Mouse (Mus musculus) adrenal gland, postnatal 14 days (tissue): ENCODE data around the gene Myof. TPM values are rescaled to one million over a fixed set of nuclear protein-coding genes. Genes with fewer than 3 reads are reported as not detected.
A peak's percentile ranks its signal among the peaks of the same experiment; 100 is the strongest.

Source experiments
- DNase-seq: peaks from one replicate; pipeline ENCODE4 v3.0.0; 2021; ENCODE audit warnings: mixed read lengths
- total RNA-seq: library from RNA; stranded (reverse); gene quantifications from 2 replicates; pipeline ENCODE4 v1.2.3, GENCODE M21; 2021

The Myof gene
- total RNA-seq, 1 experiment from 2014 or later, result 17.2 TPM

DNA sequence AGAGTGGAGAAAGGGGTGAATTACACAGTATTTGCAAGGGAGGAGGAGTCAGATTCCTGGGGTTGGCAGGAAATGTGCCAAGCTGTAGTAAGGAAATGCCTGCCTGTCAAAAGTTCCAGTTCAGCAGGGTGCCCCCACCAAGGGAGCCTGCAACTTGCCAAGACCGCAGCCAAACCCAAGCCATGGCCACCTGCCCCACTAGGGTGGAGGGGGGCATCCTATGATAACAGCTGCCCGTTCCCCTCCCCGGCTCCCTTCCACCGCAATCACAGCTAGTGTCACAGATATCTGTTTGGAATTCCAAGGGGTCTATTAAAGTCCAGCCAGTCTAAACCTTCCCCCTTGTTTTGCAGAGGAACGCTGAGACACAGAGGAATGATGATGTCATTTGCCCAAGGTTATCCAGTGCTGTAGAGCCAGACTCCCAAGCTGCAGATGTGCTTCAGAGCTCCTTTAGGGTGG, 1.1 kb downstream of the Myof start:
- DNase-seq, result peak; percentile 35

DNA sequence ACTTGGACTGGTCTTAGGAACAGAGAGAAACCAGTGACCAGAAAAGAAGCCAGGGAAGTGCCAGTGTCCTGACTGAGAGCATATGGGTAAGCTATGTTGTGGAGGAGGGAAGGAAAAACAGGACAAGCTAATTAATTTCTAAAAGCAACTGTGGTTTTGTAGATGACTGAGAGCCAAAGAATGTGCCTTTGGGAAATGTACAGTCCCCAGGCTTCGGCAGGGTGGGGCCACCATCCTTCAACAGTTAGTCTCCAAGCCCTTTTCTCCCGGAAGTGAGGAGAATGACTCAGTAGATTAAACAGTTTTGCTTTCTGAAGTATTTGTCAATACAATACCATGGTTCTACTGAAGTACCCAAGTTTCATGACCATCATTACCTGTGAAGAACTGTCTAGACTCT, 5.1 kb downstream of the Myof start:
- no peak for DNase-seq

DNA sequence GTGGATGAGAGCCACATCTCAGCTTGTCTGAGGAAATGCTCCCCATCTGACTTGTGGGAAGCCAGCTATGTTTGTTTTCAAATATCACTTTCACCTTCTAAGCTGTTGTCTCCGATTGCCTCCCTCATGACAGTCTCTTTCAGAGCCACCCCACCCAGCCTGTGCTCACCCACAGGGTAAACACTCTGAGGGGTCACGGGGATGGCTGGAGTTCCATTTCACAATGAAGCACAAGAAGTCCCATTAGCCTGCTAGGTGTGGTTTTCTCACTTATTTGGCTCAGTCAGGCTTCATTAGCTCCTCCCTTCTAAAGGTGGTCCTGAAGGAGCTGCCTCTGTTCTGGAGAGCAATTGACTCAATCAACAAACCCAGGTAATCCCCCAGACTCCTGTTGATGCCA, 7.6 kb downstream of the Myof start:
- DNase-seq, result no peak

DNA sequence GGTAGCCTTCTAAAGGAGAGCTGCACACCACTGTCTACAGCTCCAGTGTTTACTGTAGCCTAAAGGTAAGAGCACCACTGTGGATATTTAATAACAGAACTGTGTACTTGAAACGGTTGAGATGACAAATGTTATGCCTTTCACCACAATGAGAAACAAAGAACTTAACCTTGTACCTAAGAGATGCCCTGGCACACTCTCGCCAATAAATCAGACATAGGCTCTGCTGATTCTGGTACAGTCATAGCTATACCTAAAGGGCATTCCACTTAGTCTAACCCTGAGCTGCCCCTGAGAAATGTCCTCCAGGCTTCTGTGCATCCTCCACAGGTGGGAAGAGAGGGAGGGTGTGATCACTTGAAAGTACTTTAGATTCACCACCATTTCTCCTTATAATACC, 8.7 kb downstream of the Myof start:
- DNase-seq, result peak; percentile 32

DNA sequence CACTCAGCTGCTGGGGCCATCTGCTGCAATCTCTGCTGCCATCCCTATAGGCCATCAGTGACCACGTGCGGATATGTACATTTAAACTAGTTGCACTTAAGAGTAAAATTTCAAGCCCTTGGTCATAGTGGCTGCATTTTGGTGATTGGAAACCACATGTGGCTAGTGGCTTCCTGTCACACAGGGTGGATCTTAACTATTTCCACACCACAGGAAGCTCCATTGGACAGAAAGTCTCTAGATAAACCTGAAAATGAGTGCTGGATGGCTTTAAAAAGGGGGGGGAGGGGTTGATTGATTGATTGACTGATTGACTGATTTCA, 9.7 kb downstream of the Myof start:
- no peak for DNase-seq

DNA sequence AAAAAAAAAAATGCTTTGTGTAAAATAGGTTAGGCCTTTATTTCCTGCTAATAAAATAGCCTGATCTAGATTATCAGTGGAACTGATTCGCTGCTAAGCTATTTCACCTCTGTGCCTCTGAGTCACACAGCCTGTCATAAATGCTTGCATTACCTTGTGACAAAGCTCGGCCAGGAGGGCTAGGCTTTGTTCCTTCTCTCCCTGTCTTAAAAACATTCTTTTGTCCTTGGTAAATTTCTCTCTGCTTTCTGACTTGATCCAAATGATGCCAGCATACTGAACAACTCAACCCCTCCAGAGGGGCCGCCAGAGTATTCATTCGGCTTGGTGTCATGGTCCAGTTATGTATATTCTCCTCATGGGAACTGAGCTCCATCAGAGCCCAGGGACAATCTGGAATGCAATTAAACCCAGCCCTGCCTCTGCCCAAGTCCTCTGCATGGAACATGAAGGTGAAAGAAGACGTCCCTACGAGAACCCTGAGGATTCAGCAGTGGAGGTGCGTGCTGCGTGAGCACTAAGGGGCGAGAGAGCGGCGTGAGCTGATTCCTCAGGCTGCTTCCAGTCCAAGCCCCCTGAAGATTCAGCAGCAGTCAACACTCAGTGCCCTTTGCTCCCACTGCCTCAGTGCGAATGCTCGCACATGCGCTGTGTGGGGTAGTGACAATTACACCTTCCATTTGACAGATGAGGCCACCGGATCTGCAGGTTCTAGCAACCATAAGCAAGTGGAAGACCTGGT, 10.2 kb downstream of the Myof start:
- no peak for DNase-seq

DNA sequence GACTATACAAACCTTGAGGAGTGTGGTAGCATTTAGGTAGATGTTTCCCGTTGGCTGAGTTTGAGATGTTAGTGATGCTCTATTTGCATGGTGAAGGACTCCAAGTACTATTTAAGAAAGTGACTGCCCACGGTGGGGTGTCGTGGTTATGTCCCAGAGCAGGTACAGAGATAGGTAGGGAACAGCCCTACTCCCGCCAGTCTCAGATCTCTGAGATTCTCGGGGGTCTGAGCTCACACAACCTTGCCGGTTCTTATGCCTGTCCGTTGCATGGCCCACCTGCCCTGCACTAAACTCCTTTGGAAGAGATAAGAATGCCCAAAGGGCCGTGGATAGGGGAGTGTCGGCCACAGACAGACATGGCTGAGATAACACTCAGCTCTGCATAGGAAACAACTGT, 12.2 kb downstream of the Myof start:
- DNase-seq, result no peak

DNA sequence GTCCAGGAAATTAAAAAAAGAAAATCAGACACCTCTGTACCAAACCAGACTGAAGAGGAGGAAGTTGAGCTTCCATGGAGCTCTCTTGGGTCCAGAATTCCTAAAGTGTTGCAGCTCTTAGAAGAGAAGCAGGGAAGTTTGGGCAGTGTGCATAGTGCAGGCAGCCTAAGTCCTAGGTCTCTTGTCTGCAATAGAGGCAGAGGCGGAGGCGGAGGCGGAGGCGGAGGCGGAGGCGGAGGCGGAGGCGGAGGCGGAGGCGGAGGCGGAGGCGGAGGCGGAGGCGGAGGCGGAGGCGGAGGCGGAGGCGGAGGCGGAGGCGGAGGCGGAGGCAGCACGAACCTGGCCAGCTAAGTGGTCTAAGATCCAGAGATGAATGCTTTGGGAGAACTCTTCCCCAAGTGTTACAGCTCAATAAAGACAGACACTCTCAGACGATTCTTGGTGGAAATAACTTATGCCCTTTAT, 12.7 kb downstream of the Myof start:
- DNase-seq, result peak; percentile 83

DNA sequence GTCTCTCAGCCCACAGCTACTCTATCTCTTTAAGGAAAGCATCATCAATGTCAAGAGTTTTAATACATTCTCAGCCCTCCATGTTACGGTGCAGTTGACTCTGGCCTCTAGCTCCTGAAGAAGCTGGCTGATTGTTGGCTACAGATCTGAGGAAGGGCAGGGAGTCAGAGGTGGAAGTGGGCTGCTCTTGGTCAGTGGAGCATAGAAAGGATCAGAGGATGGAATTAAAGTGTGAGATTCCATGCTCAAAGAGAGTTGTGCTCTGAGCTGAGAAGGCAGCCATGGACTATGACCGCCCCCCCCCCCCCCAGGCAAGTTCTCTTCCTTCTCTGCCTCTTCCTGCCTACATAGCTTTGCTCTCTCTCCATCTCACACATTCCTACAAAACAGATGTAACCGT, 13.5 kb downstream of the Myof start:
- DNase-seq, result no peak

DNA sequence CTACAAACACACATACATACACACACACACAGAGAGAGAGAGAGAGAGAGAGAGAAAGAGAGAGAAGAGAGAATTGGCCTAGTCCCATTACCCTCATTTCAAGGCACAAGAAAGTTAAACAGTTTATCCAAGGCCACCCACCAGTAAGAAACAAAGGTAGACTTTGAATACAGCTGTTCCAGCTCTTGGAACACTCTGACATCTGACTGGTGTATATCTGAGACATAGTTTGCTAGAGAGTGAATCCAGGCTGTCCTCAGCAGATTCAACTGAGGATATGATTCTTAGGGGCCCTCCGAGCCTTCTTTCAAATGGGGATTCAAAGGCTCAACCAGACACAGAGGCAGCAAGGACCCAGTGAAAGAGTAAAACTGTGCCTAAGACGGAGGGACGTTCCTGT, 14.1 kb downstream of the Myof start:
- no peak for DNase-seq

DNA sequence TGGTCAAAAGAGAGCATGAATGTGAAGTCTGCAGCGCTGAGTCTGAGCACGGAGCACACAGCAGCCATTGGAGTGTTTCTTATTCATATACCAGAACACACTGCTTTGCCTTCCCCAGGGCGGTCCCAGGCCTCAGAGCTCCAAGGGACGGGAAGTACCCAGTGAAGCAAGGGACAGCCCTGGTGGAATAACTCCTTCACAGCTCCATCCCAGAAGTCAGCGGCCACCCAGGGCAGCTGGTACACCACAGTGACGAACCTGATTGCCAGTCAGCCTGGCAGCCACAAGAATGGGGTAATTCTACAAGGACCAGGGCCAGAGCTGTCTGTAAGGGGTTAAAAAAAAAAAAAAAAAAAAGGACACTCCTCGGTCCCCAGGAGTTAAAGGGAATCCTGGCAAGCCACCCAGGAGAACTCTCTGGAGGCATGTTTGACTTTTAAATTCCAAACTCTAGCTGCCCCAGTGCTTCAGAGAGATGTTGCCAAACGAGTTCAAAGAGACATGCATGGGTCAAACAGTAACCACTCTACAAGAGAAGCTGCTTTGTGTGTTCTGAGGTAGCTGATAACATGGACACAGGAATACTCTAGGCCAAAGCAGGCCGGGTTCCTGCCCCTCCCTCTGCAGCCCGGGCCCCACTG, 15.4 kb downstream of the Myof start:
- DNase-seq, result peak; percentile 57

DNA sequence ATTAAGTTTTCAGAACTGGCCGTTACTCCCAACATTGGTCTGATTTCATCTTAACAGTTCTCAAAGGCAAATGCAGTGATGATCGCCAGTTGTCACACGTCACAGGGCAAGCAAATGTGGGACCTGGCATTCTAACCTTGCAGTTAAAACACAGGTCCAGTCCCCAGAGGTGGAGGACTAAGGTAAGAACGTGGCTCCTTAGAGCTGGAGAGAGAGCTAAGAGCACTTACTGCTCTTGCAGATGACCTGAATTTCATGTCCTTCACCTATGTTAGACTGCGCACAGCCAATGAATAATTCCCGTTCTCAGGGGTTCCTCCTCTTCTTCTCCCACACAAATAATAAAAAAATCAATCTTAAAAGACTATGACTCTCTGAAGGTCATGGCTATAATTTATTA, 16.0 kb downstream of the Myof start:
- DNase-seq, result no peak

DNA sequence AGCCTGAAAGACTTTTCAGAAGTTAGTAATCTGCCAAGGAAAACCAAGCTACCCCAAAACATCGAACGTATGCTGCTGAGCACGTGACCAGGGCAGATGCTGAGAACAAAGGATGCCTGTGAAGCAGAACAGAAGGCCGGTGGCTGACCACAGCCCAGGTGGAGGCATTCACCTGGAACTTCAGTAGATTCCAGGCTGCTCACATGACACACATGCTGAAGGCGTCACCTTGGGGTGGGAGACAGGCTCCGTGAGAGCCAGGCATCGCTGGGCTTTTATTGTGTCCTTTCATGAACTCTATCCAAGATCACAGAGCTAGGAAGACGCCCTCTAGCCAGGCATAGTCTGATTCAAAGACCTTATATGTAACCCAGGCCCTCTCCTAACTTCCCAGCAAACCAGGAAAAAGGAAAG, 17.2 kb downstream of the Myof start:
- no peak for DNase-seq

DNA sequence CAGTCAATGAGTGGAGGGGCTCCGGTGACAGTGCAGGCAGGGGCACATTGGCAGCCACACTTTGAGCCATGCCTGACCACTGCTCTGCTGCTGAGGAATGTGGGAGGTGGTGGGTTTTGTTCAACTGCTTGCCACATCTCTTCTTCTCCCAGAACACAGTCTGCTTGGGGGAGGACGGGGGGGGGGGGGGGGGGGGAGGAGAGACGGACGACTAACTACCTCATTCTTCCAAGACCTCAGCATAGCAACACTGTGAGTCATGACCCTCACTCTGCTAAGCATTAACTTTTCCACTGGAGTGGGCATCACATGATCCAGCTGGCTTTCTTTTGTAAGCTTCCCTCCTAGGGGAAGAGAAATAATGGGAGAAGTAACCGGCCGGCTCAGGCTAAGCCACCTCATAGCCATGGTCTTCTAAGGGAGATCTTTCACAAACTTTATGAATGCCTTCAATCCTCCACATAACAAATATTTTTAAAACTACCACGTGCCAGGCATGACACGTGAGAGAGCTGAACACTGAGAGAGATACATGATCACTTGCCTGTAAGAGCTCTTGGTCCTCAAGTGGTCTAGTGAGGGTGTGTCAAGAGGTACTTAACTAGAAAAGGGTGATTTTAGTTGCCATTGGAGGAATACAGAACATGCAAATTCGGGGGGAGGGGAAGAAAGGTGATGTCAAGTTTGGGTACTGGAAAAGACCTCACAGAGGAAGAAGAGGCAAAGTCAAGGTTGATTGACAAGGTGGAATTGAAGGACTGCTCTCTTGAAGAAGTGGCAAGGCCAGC, 17.9 kb downstream of the Myof start:
- DNase-seq, result peak; percentile 47

DNA sequence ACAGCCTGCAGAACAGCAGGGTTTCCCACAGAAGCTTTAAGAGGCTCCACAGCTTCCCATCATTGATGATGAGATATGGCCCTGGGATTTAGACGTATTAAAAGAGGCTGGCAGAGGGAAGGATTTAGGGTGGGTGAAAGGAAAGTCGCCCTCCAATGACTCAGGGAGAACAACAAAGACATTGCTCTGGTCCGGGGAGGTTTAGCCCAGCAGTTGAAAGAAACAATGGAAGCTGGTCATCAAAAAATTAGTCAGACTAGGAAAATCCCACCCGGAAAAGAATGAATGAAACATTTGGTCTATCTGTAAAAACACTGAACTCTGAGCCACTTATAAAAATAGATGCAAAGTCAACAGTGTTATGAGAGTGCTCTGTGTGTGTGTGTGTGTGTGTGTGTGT, 19.8 kb downstream of the Myof start:
- no peak for DNase-seq

DNA sequence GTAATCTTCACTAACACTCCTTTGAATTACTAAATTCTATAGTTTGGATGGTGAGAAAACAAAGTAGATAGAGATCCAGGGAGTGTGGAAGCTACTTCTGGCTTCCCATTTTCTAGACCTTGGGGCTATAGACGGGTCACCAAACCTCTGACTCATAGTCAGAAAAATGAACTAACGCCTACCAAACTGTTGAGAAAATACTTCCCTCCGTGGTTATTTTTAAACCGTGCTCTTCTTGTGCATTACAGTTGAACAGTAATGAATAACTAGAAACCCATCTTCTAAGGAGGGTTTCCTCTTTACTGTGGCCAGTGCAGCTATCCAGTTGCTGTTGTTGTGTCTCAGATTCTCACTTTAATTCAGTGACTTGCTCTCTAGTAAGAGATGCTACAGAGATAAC, 20.7 kb downstream of the Myof start:
- DNase-seq, result no peak

DNA sequence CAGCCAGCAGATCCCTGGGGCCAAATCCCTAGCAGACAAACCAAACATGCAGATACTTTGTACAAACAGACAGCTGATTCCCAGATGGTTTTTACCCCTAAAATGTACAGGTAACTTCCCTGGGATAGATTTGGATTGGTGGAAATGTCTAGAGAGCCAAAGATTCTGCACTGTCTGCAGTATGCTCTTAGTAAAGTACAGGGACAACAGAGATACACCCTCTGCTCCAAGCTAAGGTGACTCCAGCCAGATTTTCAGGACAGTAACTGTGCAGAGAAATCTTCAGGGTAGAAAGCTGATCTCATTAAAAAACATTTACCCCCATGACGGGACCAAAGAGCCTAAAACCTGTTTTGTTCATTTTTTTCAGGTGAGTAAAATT, 27.5 kb downstream of the Myof start:
- DNase-seq, result no peak

DNA sequence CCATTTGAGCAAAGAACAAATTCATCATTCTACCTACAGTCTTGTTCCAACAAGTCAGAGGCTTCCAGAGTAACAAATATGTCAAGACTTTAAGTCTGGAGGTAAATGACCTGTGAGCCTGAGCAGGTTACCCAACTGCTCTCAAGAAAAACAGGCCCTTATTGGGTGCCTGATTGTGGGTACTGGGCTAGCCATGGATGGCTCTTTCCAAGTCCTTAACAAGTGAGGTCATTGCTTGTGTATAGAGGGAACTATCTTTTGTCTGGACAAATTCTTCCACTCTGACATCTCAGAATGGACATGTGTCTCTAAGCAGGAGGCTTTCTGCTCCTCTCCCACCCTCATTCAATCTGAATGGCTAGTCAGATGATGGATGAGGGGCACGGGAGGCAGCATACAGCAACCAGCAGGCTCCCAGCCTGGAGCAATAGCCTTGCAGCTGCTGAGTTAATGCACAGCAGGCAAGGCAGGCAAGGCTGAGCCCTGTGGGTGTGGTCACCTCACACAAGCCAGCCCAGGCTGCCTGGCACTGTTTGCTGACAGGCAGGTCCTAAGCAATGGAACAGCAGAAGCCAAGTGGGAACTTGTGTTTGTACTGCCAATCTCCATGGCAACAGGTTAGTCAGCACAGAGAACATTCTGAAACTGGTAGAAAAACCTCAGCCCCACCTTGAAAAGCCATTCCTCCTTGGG, 28.1 kb downstream of the Myof start:
- peak; percentile 81 for DNase-seq

DNA sequence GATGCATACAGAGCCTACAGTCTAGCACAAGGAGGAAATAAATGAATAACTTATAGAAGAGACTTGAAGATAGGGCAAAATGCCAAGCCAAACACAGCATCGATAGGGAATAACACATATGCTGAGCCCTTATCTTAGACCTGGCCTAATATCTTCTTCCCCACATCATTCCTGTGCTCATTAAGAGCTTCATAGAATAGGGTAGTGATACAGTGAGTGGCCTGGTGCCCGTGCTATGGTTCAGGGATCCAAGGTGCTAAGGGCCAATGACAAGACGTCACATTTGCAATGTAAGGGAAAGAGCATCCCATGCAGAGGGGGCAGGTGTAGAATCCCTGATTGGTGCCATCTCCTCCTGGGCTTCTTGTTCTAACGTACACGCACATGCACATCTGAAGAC, 28.9 kb downstream of the Myof start:
- no peak for DNase-seq

DNA sequence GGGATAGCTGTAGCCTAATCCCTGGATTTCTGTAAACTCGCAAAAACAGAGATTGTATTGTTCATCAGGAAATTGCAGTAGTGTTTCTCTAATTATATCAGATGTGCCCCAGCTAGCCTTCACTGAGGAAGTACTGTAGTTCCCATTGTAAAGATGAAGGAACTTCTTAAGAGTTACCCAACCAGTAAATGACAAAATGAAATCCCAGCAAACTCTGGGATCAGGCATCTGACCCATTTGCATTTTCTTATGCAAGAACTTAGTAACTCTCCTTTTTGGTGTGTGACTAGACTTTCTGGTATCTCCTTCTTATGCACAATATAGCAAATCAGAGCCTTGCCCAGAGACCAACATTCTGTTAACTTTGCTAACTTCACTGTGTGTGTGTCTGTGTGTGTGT, 32.0 kb downstream of the Myof start:
- DNase-seq, result no peak

DNA sequence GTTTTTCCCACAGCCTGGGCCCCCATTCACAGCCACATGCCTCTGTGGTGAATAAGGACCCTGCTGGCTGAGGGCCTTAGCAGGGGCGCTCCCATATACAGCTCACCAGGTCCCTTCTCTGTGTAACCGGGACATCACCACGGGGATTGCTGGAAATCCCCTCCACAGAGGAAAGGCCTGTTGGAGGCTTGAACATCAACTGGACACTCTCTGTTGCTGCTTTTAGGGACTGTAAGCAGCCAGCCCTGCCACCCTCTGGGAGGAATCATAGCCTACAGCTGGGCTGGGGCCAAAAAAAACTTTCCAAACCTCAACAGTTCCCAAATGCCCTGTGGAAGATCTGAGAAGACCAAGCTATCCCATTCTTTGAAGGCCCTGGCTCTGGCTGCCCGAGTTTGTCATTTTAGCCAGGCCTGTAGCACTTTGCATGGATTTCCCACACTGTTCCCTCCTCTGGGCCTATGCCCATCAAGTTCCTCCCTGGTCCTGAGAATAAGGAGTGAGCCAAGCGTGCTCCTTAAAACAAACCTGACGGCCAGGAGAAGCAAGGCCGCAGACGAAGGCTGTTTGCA, 38.5 kb downstream of the Myof start:
- peak; percentile 15 for DNase-seq
